Mouse (Mus musculus) inflammation-experienced regulatory T-cells, adult 6 months (primary cell): Measurements from ENCODE around the gene Nt5c1a. TPM values are rescaled to one million over a fixed set of nuclear protein-coding genes. Genes with fewer than 3 reads are reported as not detected.

Experiments used
- ATAC-seq: one replicate; pipeline ENCODE4 v1.8.0; 2017
- polyA plus RNA-seq, 3 experiments: library from polyadenylated mRNA; unstranded; fragments of 100-300 nt; shearing (Covaris generic); gene quantifications; one replicate each; pipeline ENCODE4 v1.2.1; 2017

Nt5c1a gene
- polyA plus RNA-seq, 3 experiments from 2014 or later = not detected

GRCm38 (mm10) chr4:123212330-123212729, 11.0 kb downstream of the Nt5c1a start:
- ATAC-seq = no peak

DNA sequence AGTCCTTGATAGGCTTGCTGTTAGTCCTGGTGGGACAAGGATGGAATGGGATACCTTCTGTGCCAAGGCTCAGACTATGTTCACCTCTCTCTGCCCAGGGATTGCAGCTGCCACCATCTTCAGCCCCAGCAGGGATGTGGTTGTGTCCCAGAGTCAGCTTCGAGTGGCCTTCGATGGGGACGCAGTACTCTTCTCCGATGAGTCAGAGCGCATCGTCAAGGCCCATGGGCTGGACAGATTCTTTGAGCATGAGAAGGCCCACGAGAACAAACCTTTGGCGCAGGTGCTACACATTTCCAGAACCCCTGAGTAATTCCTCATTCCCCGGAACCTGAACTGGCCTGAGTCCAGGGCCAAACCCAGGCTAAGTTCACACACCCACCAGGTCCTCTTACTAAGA, 12.7 kb downstream of the Nt5c1a start:
- ATAC-seq = no peak

- no peak for ATAC-seq
Observed at GRCm38 (mm10) chr4:123215367-123215766, 14.1 kb downstream of the Nt5c1a start.

- ATAC-seq = no peak
Observed at GRCm38 (mm10) chr4:123216782-123217181, 15.5 kb downstream of the Nt5c1a start.

DNA sequence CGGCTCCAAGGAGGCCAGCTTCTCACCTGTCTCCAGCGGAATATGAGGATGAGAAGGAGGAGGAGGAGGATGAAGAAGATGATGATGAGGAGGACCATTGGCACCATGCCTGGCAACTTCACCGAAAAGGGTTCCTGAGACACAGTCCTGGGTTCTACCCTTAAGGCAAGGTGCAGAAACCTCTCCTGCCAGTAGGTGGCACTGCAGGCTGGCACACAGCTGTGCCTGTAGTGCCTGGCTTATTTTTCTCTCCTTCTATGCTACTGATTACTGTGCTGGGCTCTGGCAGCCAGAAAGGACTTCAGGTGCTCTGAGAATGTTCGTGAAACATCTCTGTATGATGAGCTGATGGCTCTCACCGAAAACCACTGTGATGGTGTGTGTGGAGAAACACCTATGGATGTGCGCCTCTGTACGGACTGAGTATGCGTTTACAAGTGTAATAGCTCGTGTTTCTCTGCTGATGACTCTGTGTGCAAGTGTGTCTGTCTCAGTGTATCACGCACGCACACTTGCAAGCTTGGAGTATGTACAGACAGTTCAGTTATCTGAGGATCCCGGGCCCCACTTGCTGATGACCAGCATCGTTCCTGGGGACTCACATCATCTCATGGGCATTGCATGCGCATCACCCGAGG, 18.5 kb downstream of the Nt5c1a start:
- ATAC-seq = no peak

GRCm38 (mm10) chr4:123220637-123221036, 19.3 kb downstream of the Nt5c1a start:
- no peak for ATAC-seq

GRCm38 (mm10) chr4:123223309-123223708, 22.0 kb downstream of the Nt5c1a start:
- ATAC-seq = no peak

- ATAC-seq = no peak
Observed at GRCm38 (mm10) chr4:123225718-123226403, 24.6 kb downstream of the Nt5c1a start.

- ATAC-seq = no peak
Observed at GRCm38 (mm10) chr4:123227707-123228106, 26.4 kb downstream of the Nt5c1a start.

DNA sequence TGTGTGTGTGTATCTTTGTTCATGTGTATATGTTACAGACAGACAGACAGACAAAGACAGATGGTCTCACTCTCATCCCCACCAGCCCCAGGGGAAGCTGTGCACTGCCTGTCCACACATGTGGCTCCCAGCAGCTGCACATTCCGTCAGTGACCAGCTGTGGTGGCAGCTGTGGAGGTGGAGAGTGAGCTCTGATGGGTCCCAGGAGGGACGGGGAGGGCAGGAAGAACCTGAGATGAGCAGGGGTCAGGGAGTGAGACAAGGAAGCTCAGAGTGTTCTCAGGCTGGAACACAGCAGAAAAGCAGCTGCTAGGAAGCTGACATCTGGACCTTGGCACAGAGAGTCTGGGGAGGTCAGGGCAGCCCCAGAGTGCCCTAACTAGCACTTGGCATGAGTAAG, 27.0 kb downstream of the Nt5c1a start:
- ATAC-seq = no peak

DNA sequence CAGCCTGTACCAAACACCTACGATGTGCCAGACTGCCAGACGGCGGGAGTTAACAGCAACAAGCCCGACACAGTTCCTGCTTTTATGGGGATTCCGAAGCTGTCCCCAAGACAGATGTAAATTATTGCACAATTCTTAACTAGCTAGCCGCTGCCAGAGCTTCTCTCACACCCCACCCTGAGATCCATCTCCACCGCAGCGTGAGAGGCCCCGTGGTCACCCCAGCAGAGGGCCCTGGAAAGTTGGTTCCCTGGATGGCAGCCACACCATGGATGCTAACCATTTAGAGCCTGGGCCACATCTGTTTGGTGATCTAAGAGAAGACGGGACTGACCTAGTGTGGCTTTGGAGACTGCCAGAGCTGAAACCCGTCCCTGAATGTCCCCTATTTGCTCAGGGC, 27.9 kb downstream of the Nt5c1a start:
- ATAC-seq = no peak

GRCm38 (mm10) chr4:123232841-123233240, 31.5 kb downstream of the Nt5c1a start:
- ATAC-seq = no peak

- no peak for ATAC-seq
Observed at GRCm38 (mm10) chr4:123233492-123234084, 32.3 kb downstream of the Nt5c1a start, which contains the start of gene Heyl. Gene Heyl, plus strand, starts transcription at chr4:123233556.

- ATAC-seq = no peak
Observed at GRCm38 (mm10) chr4:123235835-123236430, 34.6 kb downstream of the Nt5c1a start.

DNA sequence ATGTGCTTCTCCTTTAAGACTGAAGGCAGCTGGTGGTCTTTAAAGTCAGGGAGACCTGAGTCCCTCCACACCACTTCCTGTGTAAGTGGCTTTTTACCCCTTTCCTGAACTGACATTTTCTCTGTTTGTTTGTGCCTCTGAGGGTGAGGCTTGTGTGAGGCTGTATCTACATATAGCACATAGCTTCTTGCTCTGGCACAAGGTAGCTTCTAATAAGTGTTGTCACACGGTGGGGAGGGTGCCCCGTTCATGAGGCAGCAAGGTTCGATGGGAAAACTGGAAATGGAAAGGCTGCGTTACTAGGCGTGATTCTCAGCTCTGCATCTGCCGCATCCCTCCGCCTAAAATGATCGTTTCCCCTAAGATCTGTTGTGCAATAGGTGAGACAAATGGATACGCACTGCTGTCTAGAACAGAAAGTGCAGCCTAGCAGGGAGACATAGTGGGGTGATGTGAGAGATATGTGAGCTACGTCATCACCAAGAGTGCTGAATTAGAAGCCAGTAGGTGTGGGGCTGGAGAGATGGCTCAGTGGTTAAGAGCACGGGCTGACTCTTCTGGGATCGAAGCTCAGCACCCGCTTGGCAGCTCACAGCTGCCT, 35.2 kb downstream of the Nt5c1a start:
- no peak for ATAC-seq

GRCm38 (mm10) chr4:123237386-123238266, 36.3 kb downstream of the Nt5c1a start:
- ATAC-seq = no peak

- ATAC-seq = no peak
Observed at GRCm38 (mm10) chr4:123239361-123240203, 38.3 kb downstream of the Nt5c1a start.

- ATAC-seq = no peak
Observed at GRCm38 (mm10) chr4:123246221-123246620, 44.9 kb downstream of the Nt5c1a start.

DNA sequence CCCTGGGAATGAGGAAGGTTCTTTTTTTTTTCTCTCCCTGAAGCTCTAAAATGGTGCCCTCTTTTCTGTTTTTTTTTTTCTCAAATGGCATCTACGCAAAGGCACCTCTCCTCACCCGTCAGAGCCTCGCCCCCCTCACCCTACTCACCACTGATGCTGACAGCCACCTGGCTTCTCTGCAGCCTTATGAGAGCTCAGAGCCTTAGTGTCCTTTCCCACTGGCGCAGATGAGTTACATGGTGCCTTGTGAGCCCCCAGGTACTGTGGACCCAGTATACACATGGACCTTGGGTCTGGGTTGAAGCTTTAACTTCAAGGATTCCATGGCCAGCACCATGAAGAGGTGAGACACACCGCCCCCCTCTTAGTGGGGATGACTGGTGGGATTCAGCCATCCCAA, 45.3 kb downstream of the Nt5c1a start:
- no peak for ATAC-seq

- no peak for ATAC-seq
Observed at GRCm38 (mm10) chr4:123247147-123247880, 46.0 kb downstream of the Nt5c1a start.
